Mouse (Mus musculus) liver, embryonic 14.5 days (tissue): ENCODE results near the gene Dlg2. TPM values are rescaled to one million over a fixed set of nuclear protein-coding genes. Genes with fewer than 3 reads are reported as not detected.

ENCODE experiments used
- ATAC-seq: fragments of 200-750 bp; cut with Nextera tagmentation; 2 replicates; pipeline ENCODE4 v1.8.0; 2017; ENCODE audit warnings: moderate number of reproducible peaks, mild to moderate bottlenecking, moderate library complexity; ENCODE audit not compliant: insufficient read depth
- DNase-seq, 3 experiments: peaks; one replicate each; pipeline ENCODE4 v3.0.0-alpha.2; 2012 to 2013; ENCODE audit warnings: low read depth in 3 of 3, low spot score in 3 of 3
- H3K27ac ChIP-seq: fragments of 300-500 bp; sonication (generic); 2 replicates; pipeline ENCODE4 v1.5.1; 2014; ENCODE audit warnings: moderate library complexity, mild to moderate bottlenecking, control low read depth, inconsistent platforms
- H3K27me3 ChIP-seq: fragments of 300-500 bp; sonication (generic); 2 replicates; pipeline ENCODE4 v1.6.1; 2014; ENCODE audit warnings: mild to moderate bottlenecking, low read length, moderate library complexity; ENCODE audit not compliant: control insufficient read depth, insufficient read depth
- H3K36me3 ChIP-seq: fragments of 300-500 bp; sonication (generic); replicated peaks from 2 replicates; pipeline ENCODE4 v1.6.1; 2014; ENCODE audit warnings: low read depth; ENCODE audit not compliant: control insufficient read depth, insufficient read depth
- H3K4me1 ChIP-seq, 2 experiments: fragments of 200-500 bp in 1 of 2; fragments of 300-500 bp in 1 of 2; sonication (generic) in 1 of 2; replicated peaks; 2 replicates each; pipeline ENCODE4 v1.6.1; 2012 to 2014; ENCODE audit warnings: antibody characterized with exemption in 1 of 2, inconsistent platforms in 1 of 2, low read length in 1 of 2; ENCODE audit not compliant: control insufficient read depth in 2 of 2, insufficient read depth in 2 of 2
- H3K4me2 ChIP-seq: fragments of 300-500 bp; sonication (generic); 2 replicates; pipeline ENCODE4 v1.6.1; 2014; ENCODE audit warnings: low read depth, mild to moderate bottlenecking, control low read depth, moderate library complexity
- H3K4me3 ChIP-seq, 2 experiments: fragments of 200-500 bp in 1 of 2; fragments of 300-500 bp in 1 of 2; sonication (generic) in 1 of 2; 2 replicates each; pipeline ENCODE4 v1.5.1; 2012 to 2014; ENCODE audit warnings: low read depth in 2 of 2, low read length in 2 of 2, mild to moderate bottlenecking in 2 of 2, control low read depth in 1 of 2, inconsistent platforms in 1 of 2, moderate library complexity in 1 of 2; ENCODE audit not compliant: insufficient read depth in 1 of 2
- H3K9ac ChIP-seq: fragments of 300-500 bp; sonication (generic); replicated peaks from 2 replicates; pipeline ENCODE4 v1.6.1; 2014; ENCODE audit warnings: mild to moderate bottlenecking, control low read depth, moderate library complexity
- H3K9me3 ChIP-seq: fragments of 300-500 bp; sonication (generic); 2 replicates; pipeline ENCODE4 v1.6.1; 2016; ENCODE audit warnings: low read length, mixed read lengths; ENCODE audit not compliant: control insufficient read depth
- CTCF ChIP-seq: IDR thresholded peaks from 2 replicates; pipeline ENCODE4 v1.5.1; 2016; ENCODE audit warnings: antibody characterized with exemption, low read depth, control low read depth
- EP300 ChIP-seq: IDR thresholded peaks from 2 replicates; pipeline ENCODE4 v1.6.1; 2016; ENCODE audit warnings: antibody characterized with exemption, low read depth
- WGBS: fragments of 180-500 bp; shearing (Covaris S2); extraction: QIAGEN DNeasy Blood & Tissue Kit; methylation state at CpG from one replicate; pipeline ENCODE4 v1.1.7; 2014; ENCODE audit not compliant: insufficient replicate concordance; 5-methylcytosine and 5-hydroxymethylcytosine counted together
- polyA plus RNA-seq, 2 experiments: library from polyadenylated mRNA; depleted of rRNA in 1 of 2; stranded (reverse) in 1 of 2; unstranded in 1 of 2; fragments of >200 nt; fragmentation: Nextera tagmentation in 1 of 2; extraction: Ambion mirVana in 1 of 2; gene quantifications; 2 replicates each; pipeline versions ENCODE4 v1.2.1 to v1.2.3; 2012 to 2014

Gene Dlg2
- polyA plus RNA-seq, 2 experiments: 0.33 to 0.44 TPM

DNA sequence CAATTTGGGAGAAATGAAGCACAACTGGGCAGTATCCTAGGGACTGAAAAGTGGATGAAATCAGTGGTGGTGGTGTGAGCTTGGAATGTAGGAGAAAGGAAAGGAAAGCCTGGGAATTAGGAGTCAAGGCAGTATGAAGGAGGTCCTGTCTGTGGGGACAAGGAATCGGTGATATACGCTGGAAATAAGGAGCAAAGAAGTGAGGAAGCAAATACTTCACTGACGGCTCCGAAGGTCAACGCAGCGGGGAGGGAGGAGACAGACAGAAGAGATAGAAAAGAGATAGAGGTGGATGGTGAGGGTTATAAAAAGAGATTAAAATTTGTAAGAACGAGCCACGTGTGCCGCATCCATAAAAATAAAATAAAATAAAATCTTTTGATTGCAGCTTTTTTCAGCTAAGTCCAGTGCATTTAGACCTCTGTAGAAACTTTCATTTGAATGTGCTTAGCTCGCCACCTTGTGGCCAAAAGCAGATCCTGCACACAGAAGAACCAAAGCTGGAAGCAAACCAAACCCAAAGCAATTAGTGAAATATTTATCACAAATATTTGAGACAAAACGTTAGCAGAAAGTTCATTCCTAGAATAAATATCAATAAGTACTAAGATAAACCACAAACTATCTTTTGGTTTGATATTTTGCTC is 955.2 kb downstream of the Dlg2 start:
- H3K4me2 ChIP-seq: no peak overlapping the region
- H3K4me3 ChIP-seq: no peak overlapping the region
- H3K9me3 ChIP-seq: no peaks in the 10 kb centered on the region
- 38% methylated on average over 11 of the region's 11 CpGs for WGBS
- ATAC-seq (no peak), DNase-seq (no peak)
- no peaks in the 10 kb centered on the region for H3K36me3 ChIP-seq
- no peak overlapping the region for H3K9ac ChIP-seq
- H3K4me1 ChIP-seq: no peaks in the 10 kb centered on the region
- TF ChIP-seq CTCF (peak; percentile 66), EP300 (no peak)
- no peak overlapping the region for H3K27ac ChIP-seq
- H3K27me3 ChIP-seq: no peaks in the 10 kb centered on the region

DNA sequence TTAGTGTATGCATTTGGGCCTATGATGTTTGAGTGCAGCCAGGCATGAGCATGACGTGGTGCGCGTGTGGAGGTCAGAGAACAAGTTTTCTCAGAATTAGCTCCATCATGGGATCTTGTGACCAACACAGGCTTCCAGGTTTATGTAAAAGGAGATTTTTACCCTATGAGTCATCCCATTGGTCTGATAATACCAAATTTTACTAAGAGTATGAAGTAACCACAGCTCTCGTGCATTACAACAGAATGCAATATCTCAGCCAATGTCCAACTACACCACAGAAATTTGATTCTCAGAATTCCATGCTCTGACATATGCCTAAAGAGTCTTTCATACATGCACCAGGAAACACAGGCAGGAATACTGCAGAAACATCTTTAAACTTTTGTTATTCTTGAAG is 956.1 kb downstream of the Dlg2 start:
- TF ChIP-seq CTCF (no peak), EP300 (no peak)
- H3K4me1 ChIP-seq: no peaks in the 10 kb centered on the region

DNA sequence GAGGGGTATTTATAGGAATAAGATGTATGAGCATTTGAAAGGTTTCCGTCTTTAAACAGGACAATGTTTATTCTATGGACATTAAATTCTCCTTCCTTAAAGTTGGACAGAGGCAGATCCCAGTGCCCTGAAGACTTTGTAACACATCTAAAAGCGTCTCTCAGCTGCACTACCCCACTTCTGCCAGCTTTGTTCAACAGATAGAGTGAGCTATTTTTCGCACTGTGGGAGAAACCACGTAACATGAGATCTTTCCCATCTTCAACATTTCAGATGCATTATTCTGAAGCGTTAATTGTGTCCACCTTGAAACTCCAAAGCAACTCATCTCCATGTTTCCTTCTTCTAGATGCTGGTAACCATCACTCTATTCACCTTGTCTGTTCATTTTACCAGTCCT is 958.3 kb downstream of the Dlg2 start:
- Histone ChIP-seq H3K9ac (no peak overlapping the region), H3K4me3 (no peak overlapping the region), H3K4me1 (no peaks in the 10 kb centered on the region), H3K9me3 (no peaks in the 10 kb centered on the region), H3K4me2 (no peak overlapping the region), H3K27ac (no peak overlapping the region), H3K36me3 (no peaks in the 10 kb centered on the region), H3K27me3 (no peaks in the 10 kb centered on the region)
- ATAC-seq (no peak), DNase-seq (no peak)
- no peak for TF ChIP-seq CTCF
- TF ChIP-seq EP300: no peak
- 62% methylated on average over 5 of the region's 5 CpGs for WGBS

More for the DNA sequence above, 956.1 kb downstream of the Dlg2 start:
- 71% methylated on average over 4 of the region's 4 CpGs for WGBS
- no peak overlapping the region for H3K4me3 ChIP-seq
- H3K36me3 ChIP-seq: no peaks in the 10 kb centered on the region
- DNase-seq (no peak), ATAC-seq (no peak)
- no peak overlapping the region for H3K4me2 ChIP-seq
- H3K9ac ChIP-seq: no peak overlapping the region
- H3K27me3 ChIP-seq: no peaks in the 10 kb centered on the region
- no peak overlapping the region for H3K27ac ChIP-seq
- H3K9me3 ChIP-seq: no peaks in the 10 kb centered on the region

DNA sequence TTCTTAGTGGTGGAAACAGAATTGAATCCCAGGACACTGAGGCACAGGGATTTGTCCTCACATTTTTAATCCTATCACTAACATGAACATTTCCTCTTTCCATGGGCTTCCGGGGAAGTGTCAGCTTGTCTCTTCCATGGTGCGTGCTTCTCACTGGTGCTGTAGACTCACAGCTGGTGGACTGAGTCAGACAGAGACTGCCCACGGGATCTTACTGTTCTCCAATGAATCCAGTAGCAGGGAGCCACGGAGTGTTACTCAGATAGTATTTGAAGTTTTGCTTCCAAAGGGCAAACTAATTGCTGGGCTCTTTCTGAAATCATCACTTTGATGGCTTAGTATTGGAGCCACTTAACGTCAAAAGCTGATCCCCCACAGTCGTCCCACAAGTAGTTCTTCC is 963.9 kb downstream of the Dlg2 start:
- no peaks in the 10 kb centered on the region for H3K27me3 ChIP-seq
- H3K4me3 ChIP-seq: no peak overlapping the region
- no peaks in the 10 kb centered on the region for H3K4me1 ChIP-seq
- H3K4me2 ChIP-seq: no peak overlapping the region
- TF ChIP-seq CTCF: no peak
- no peak for TF ChIP-seq EP300
- 50% methylated on average over 6 of the region's 6 CpGs for WGBS
- ATAC-seq (no peak), DNase-seq (no peak)
- H3K27ac ChIP-seq: no peak overlapping the region
- no peaks in the 10 kb centered on the region for H3K9me3 ChIP-seq
- no peak overlapping the region for H3K9ac ChIP-seq
- H3K36me3 ChIP-seq: no peaks in the 10 kb centered on the region

DNA sequence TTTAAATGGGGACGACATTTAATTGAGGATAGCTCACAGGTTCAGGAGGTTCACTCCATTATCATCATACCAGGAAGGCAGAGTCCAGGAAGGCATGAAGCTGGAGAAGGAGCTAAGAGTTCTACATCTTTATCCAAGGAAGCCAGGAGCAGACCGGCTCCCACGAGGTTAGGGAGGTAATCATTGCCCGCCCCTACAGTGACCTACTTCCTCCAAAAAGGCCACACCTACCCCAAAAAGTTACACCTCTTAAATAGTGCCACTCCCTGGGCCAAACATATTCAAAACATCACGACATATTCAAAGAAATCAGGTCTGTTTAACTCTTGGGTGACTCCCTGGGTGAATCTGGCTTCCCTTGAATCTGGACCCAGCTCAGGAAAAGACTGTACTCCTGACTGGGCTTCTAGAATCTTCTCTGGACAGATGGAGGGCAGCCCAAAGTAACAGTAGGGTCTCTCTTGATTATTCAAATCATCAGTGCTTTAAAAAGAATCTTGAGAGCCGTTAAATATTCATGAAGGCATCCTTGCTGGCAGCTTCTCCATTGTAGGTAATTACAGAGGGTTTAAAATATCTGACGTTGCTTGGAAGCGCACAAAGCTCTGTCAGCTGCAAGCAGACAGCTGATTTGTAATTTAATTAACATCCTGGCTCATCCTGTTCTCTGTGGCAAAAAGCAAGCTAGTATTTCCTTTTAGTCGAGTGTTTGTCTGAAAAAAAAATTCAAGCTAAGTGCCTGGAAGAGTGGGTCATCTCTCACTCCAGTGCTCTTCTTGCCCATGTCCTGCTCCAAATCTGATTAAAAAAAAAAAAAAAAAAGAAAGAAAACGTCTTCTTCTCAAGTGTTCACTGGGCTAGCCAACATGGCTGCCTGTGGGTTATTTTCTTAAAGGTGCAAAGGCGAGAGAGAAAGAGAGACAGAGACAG is 966.2 kb downstream of the Dlg2 start:
- TF ChIP-seq EP300 (no peak), CTCF (no peak)
- Histone ChIP-seq H3K9me3 (no peaks in the 10 kb centered on the region), H3K36me3 (no peaks in the 10 kb centered on the region), H3K4me1 (no peaks in the 10 kb centered on the region), H3K4me3 (no peak overlapping the region), H3K27me3 (no peaks in the 10 kb centered on the region), H3K4me2 (no peak overlapping the region), H3K9ac (no peak overlapping the region), H3K27ac (no peak overlapping the region)
- no peak for ATAC-seq
- no peak for DNase-seq
- 48% methylated on average over 11 of the region's 11 CpGs for WGBS
